Mouse (Mus musculus) ES-E14 (cell line): ENCODE measurements around the gene Slc35d1. TPM values are rescaled to one million over a fixed set of nuclear protein-coding genes. Genes with fewer than 3 reads are reported as not detected.
A peak's percentile ranks its signal among the peaks of the same experiment; 100 is the strongest.

Source experiments
- DNase-seq: peaks from one replicate; pipeline ENCODE4 v3.0.0-alpha.2; 2013; ENCODE audit warnings: low read depth, low spot score
- H3K27ac ChIP-seq: 2 replicates; pipeline ENCODE4 v1.5.1; 2012; ENCODE audit warnings: low read depth, mild to moderate bottlenecking, low read length, moderate library complexity, mixed read lengths; ENCODE audit not compliant: poor library complexity, insufficient read depth, severe bottlenecking
- H3K36me3 ChIP-seq: 2 replicates; pipeline ENCODE4 v1.6.1; 2012; ENCODE audit warnings: mild to moderate bottlenecking, low read length, moderate library complexity, mixed read lengths; ENCODE audit not compliant: control insufficient read depth, poor library complexity, insufficient read depth, severe bottlenecking
- H3K4me1 ChIP-seq, 2 experiments: fragments of 150-350 bp in 1 of 2; sonication (generic) in 1 of 2; 2 replicates each; pipeline ENCODE4 v1.6.1; 2012; ENCODE audit warnings: low read length in 2 of 2, mild to moderate bottlenecking in 1 of 2, mixed read lengths in 1 of 2; ENCODE audit not compliant: control insufficient read depth in 2 of 2, insufficient read depth in 2 of 2, poor library complexity in 1 of 2
- H3K4me3 ChIP-seq, 2 experiments: fragments of 150-350 bp in 1 of 2; sonication (generic) in 1 of 2; 2 replicates each; pipeline ENCODE4 v1.5.1; 2012; ENCODE audit warnings: low read length in 2 of 2, low read depth in 1 of 2, mild to moderate bottlenecking in 1 of 2, mixed read lengths in 1 of 2; ENCODE audit not compliant: insufficient read depth in 1 of 2, poor library complexity in 1 of 2, severe bottlenecking in 1 of 2
- H3K9ac ChIP-seq: 2 replicates; pipeline ENCODE4 v1.6.1; 2012; ENCODE audit warnings: low read depth, mild to moderate bottlenecking, low read length, mixed read lengths; ENCODE audit not compliant: poor library complexity, insufficient read depth, severe bottlenecking
- H3K9me3 ChIP-seq: fragments of 150-350 bp; sonication (generic); 2 replicates; pipeline ENCODE4 v1.6.1; 2012; ENCODE audit warnings: low read depth, mild to moderate bottlenecking, low read length; ENCODE audit not compliant: control insufficient read depth, insufficient read depth
- CHD2 ChIP-seq: IDR thresholded peaks from 2 replicates; pipeline ENCODE4 v1.6.1; 2014; ENCODE audit warnings: mild to moderate bottlenecking, low read depth, low read length, inconsistent platforms
- HCFC1 ChIP-seq: IDR thresholded peaks from 2 replicates; pipeline ENCODE4 v1.6.1; 2012; ENCODE audit warnings: low read length, inconsistent platforms, borderline replicate concordance; ENCODE audit not compliant: insufficient read depth
- MAFK ChIP-seq: IDR thresholded peaks from 2 replicates; pipeline ENCODE4 v1.6.1; 2014; ENCODE audit warnings: mild to moderate bottlenecking, low read depth, low read length, inconsistent platforms; ENCODE audit not compliant: insufficient read depth
- ZC3H11A ChIP-seq: IDR thresholded peaks from 2 replicates; pipeline ENCODE4 v1.6.1; 2012; ENCODE audit warnings: low read depth, mild to moderate bottlenecking, inconsistent platforms, low read length, borderline replicate concordance
- ZNF384 ChIP-seq: IDR thresholded peaks from 2 replicates; pipeline ENCODE4 v1.6.1; 2012; ENCODE audit warnings: low read depth, low read length, inconsistent platforms
- in situ Hi-C, 2 experiments: fragments of 600-800 bp; cut with MboI; formaldehyde crosslinking; loops; one replicate each; pipeline ENCODE4 v1.15.1; 2025; ENCODE audit warnings: low sequenced_read_pairs in 2 of 2, inconsistent platforms in 1 of 2; ENCODE audit not compliant: unreplicated experiment in 2 of 2
- total RNA-seq: library from RNA; depleted of rRNA; stranded (reverse); fragments of 300-350 nt; gene quantifications from 2 replicates; pipeline ENCODE4 v1.2.3, GENCODE M21; 2012; rRNA removed

Gene Slc35d1
- total RNA-seq, 1 experiment, result 13.0 TPM

GRCm38 (mm10) chr4:103123086-103123485, 91.9 kb downstream of the Slc35d1 start:
- in situ Hi-C loops, result no loop called here
- no peaks in the 10 kb centered on the region for H3K9me3 ChIP-seq
- no peak for DNase-seq
- no peaks in the 10 kb centered on the region for H3K36me3 ChIP-seq
- no peak overlapping the region for H3K4me3 ChIP-seq
- H3K4me1 ChIP-seq, result peaks cover 2 to 6% of the 10 kb centered on the region in 2 experiments; a peak in 3 of 4 replicates
- TF ChIP-seq HCFC1 (no peak), CHD2 (no peak), ZC3H11A (no peak), ZNF384 (no peak), MAFK (no peak)
- H3K9ac ChIP-seq, result no peak overlapping the region
- H3K27ac ChIP-seq, result no peak overlapping the region

DNA sequence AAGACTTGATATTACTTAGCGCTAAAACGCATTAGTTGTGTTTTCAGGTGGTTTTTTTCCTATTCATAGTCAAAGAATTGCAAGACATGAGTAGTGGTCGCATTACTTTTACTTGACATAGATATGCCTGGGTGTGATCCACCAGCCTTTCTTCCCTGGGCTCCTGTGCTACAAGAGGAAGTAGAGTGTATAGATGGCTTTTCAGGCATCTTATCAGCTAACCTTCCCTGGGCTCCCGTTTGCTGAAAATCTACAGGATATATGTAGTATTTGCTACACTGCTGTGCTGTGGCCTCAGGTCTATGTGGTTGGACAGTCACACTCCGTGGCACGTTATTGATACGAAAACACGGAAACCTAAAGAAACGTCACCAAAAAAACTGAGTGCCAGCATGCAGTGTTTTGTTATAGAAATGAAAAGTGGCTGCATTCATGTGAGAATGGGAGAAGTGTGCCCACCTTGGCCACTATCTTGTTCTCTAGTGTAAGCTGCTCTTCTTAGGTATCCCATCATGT, 94.0 kb downstream of the Slc35d1 start:
- no peak overlapping the region for H3K9ac ChIP-seq
- in situ Hi-C loops, result no loop called here
- TF ChIP-seq MAFK (no peak), CHD2 (no peak), HCFC1 (no peak), ZC3H11A (no peak), ZNF384 (no peak)
- H3K9me3 ChIP-seq, result no peaks in the 10 kb centered on the region
- peaks cover 2 to 6% of the 10 kb centered on the region in 2 experiments; a peak in 3 of 4 replicates for H3K4me1 ChIP-seq
- H3K36me3 ChIP-seq, result no peaks in the 10 kb centered on the region
- H3K4me3 ChIP-seq, result peak overlapping the region in 1 of 2 experiments; percentile 98; a peak in 1 of 4 replicates
- no peak overlapping the region for H3K27ac ChIP-seq
- DNase-seq, result no peak

Other genes starting within 250 kb of the Slc35d1 start
- gene Tctex1d1, start 236.6 kb downstream of the Slc35d1 start, total RNA-seq, result not detected in 2 replicates
- gene Insl5, start 188.3 kb downstream of the Slc35d1 start, total RNA-seq, result not detected in 2 replicates
- 37.9 and 52.6 TPM in 2 replicates for gene Mier1, start 100.8 kb downstream of the Slc35d1 start, total RNA-seq
- gene Wdr78, start 100.6 kb downstream of the Slc35d1 start, total RNA-seq, result 0.74 and 0.76 TPM in 2 replicates
- not detected in 2 replicates for gene 4921539E11Rik, start 75.7 kb upstream of the Slc35d1 start, total RNA-seq
- 17.4 and 21.4 TPM in 2 replicates for gene Oma1, start 98.6 kb upstream of the Slc35d1 start, total RNA-seq